Mouse (Mus musculus) kidney, embryonic 14.5 days (tissue): Measurements from ENCODE around the gene Mtg1. TPM values are rescaled to one million over a fixed set of nuclear protein-coding genes. Genes with fewer than 3 reads are reported as not detected.

Source experiments
- ATAC-seq: fragments of 200-750 bp; cut with Nextera tagmentation; 2 replicates; pipeline ENCODE4 v1.8.0; 2017; ENCODE audit warnings: moderate number of reproducible peaks, mild to moderate bottlenecking, moderate TSS enrichment, moderate library complexity; ENCODE audit not compliant: low FRiP score, low TSS enrichment
- H3K27ac ChIP-seq: fragments of 300-500 bp; sonication (generic); 2 replicates; pipeline ENCODE4 v1.5.1; 2014; ENCODE audit warnings: low read depth, mild to moderate bottlenecking, low read length, moderate library complexity, mixed read lengths
- H3K27me3 ChIP-seq: fragments of 300-500 bp; sonication (generic); 2 replicates; pipeline ENCODE4 v1.6.1; 2014; ENCODE audit warnings: mild to moderate bottlenecking, low read length; ENCODE audit not compliant: control insufficient read depth, insufficient read depth
- H3K36me3 ChIP-seq: fragments of 300-500 bp; sonication (generic); 2 replicates; pipeline ENCODE4 v1.6.1; 2014; ENCODE audit warnings: low read length, mixed read lengths; ENCODE audit not compliant: control insufficient read depth, insufficient read depth
- H3K4me1 ChIP-seq: fragments of 300-500 bp; sonication (generic); 2 replicates; pipeline ENCODE4 v1.6.1; 2014; ENCODE audit warnings: low read length, mixed read lengths; ENCODE audit not compliant: control insufficient read depth, insufficient read depth
- H3K4me2 ChIP-seq: fragments of 300-500 bp; sonication (generic); replicated peaks from 2 replicates; pipeline ENCODE4 v1.6.1; 2014; ENCODE audit warnings: low read depth, mild to moderate bottlenecking, low read length
- H3K4me3 ChIP-seq: fragments of 300-500 bp; sonication (generic); 2 replicates; pipeline ENCODE4 v1.5.1; 2014; ENCODE audit warnings: mild to moderate bottlenecking, low read length
- H3K9ac ChIP-seq: fragments of 300-500 bp; sonication (generic); 2 replicates; pipeline ENCODE4 v1.6.1; 2014; ENCODE audit warnings: low read depth, mild to moderate bottlenecking, low read length, moderate library complexity
- H3K9me3 ChIP-seq: fragments of 300-500 bp; sonication (generic); 2 replicates; pipeline ENCODE4 v1.6.1; 2016; ENCODE audit warnings: low read length; ENCODE audit not compliant: control insufficient read depth
- WGBS: fragments of 180-500 bp; shearing (Covaris S2); extraction: QIAGEN DNeasy Blood & Tissue Kit; methylation state at CpG from one replicate; pipeline ENCODE4 v1.1.7; 2014; 5-methylcytosine and 5-hydroxymethylcytosine counted together
- polyA plus RNA-seq: library from polyadenylated mRNA; unstranded; fragments of >200 nt; fragmentation: Nextera tagmentation; extraction: Ambion mirVana; gene quantifications from 2 replicates; pipeline ENCODE4 v1.2.1, GENCODE M21; 2014

Mtg1 gene
- polyA plus RNA-seq, 1 experiment from 2014 or later, result 30.8 TPM

- Histone ChIP-seq H3K27me3 (no peaks in the 10 kb centered on the region), H3K4me3 (no peak overlapping the region), H3K4me2 (no peak overlapping the region), H3K27ac (no peak overlapping the region), H3K36me3 (no peaks in the 10 kb centered on the region), H3K9me3 (no peaks in the 10 kb centered on the region), H3K9ac (no peak overlapping the region), H3K4me1 (no peaks in the 10 kb centered on the region)
- no peak for ATAC-seq
- 8% methylated on average over 14 of the region's 14 CpGs for WGBS
Measured at GRCm38 (mm10) chr7:140141350-140141749, 4.0 kb downstream of the Mtg1 start.

GRCm38 (mm10) chr7:140144550-140144949 is 7.2 kb downstream of the Mtg1 start:
- ATAC-seq, result no peak
- no peaks in the 10 kb centered on the region for H3K27me3 ChIP-seq
- WGBS, result 86% methylated on average over 4 of the region's 4 CpGs
- no peak overlapping the region for H3K4me3 ChIP-seq
- no peak overlapping the region for H3K4me2 ChIP-seq
- no peak overlapping the region for H3K27ac ChIP-seq
- no peaks in the 10 kb centered on the region for H3K4me1 ChIP-seq
- no peak overlapping the region for H3K9ac ChIP-seq
- no peaks in the 10 kb centered on the region; the same call in 1 of the 2 replicates for H3K36me3 ChIP-seq
- H3K9me3 ChIP-seq, result no peaks in the 10 kb centered on the region

- Histone ChIP-seq H3K4me1 (peaks cover 11% of the 10 kb centered on the region; the same call in 1 of the 2 replicates), H3K27me3 (peaks cover 21% of the 10 kb centered on the region), H3K36me3 (no peaks in the 10 kb centered on the region; the same call in 1 of the 2 replicates), H3K9me3 (no peaks in the 10 kb centered on the region), H3K9ac (peak overlapping the region; percentile 34; the same call in 1 of the 2 replicates), H3K4me2 (peak overlapping the region; percentile 48), H3K4me3 (peak overlapping the region; percentile 29), H3K27ac (no peak overlapping the region)
- 2% methylated on average over 28 of the region's 28 CpGs for WGBS
- ATAC-seq, result no peak
Measured at GRCm38 (mm10) chr7:140153383-140153782, 16.0 kb downstream of the Mtg1 start.

GRCm38 (mm10) chr7:140153829-140154217 is 16.5 kb downstream of the Mtg1 start:
- H3K4me3 ChIP-seq, result peak overlapping the region; percentile 23; the same call in 1 of the 2 replicates
- no peak overlapping the region for H3K27ac ChIP-seq
- H3K9me3 ChIP-seq, result no peaks in the 10 kb centered on the region
- no peak overlapping the region for H3K9ac ChIP-seq
- 24% methylated on average over 4 of the region's 4 CpGs for WGBS
- H3K27me3 ChIP-seq, result peaks cover 21% of the 10 kb centered on the region
- peaks cover 11% of the 10 kb centered on the region; the same call in 1 of the 2 replicates for H3K4me1 ChIP-seq
- no peaks in the 10 kb centered on the region; the same call in 1 of the 2 replicates for H3K36me3 ChIP-seq
- H3K4me2 ChIP-seq, result peak overlapping the region; percentile 48
- ATAC-seq, result no peak

- peak within 1 kb of the TSS; percentile 37; the same call in 1 of the 2 replicates for H3K9ac ChIP-seq
- no peaks in the 10 kb centered on the region; the same call in 1 of the 2 replicates for H3K36me3 ChIP-seq
- H3K4me1 ChIP-seq, result peaks cover 11% of the 10 kb centered on the region; the same call in 1 of the 2 replicates
- H3K4me3 ChIP-seq, result peak within 1 kb of the TSS; percentile 23
- peaks cover 21% of the 10 kb centered on the region for H3K27me3 ChIP-seq
- no peak within 1 kb of the TSS for H3K27ac ChIP-seq
- H3K9me3 ChIP-seq, result no peaks in the 10 kb centered on the region
- peak within 1 kb of the TSS; percentile 48 for H3K4me2 ChIP-seq
- peak; percentile 61 for ATAC-seq
- under 1% methylated on average over 27 of the region's 28 CpGs for WGBS
Measured at GRCm38 (mm10) chr7:140154218-140154927, 17.0 kb downstream of the Mtg1 start, which contains the start of gene Sprn. Gene Sprn, minus strand, starts transcription at chr7:140154877.

GRCm38 (mm10) chr7:140160363-140160762 is 23.0 kb downstream of the Mtg1 start:
- 79% methylated on average over 3 of the region's 3 CpGs for WGBS
- no peaks in the 10 kb centered on the region for H3K36me3 ChIP-seq
- no peak overlapping the region for H3K4me2 ChIP-seq
- H3K9ac ChIP-seq, result no peak overlapping the region
- no peaks in the 10 kb centered on the region for H3K9me3 ChIP-seq
- no peaks in the 10 kb centered on the region for H3K4me1 ChIP-seq
- no peak overlapping the region for H3K27ac ChIP-seq
- H3K4me3 ChIP-seq, result no peak overlapping the region
- no peaks in the 10 kb centered on the region for H3K27me3 ChIP-seq
- ATAC-seq, result no peak

GRCm38 (mm10) chr7:140164664-140165063 is 27.3 kb downstream of the Mtg1 start, which contains the start of gene Olfr522:
Gene Olfr522, minus strand, starts transcription at chr7:140164764.
- Histone ChIP-seq H3K27ac (no peak within 1 kb of the TSS), H3K4me1 (no peaks in the 10 kb centered on the region), H3K9me3 (no peaks in the 10 kb centered on the region), H3K27me3 (no peaks in the 10 kb centered on the region), H3K36me3 (no peaks in the 10 kb centered on the region), H3K4me3 (no peak within 1 kb of the TSS), H3K9ac (no peak within 1 kb of the TSS), H3K4me2 (no peak within 1 kb of the TSS)
- WGBS, result 73% methylated on average over 7 of the region's 7 CpGs
- no peak for ATAC-seq

GRCm38 (mm10) chr7:140167950-140168349 is 30.6 kb downstream of the Mtg1 start:
- WGBS, result 84% methylated on average over 1 of the region's 1 CpGs
- H3K4me2 ChIP-seq, result no peak overlapping the region

GRCm38 (mm10) chr7:140169386-140169785 is 32.0 kb downstream of the Mtg1 start:
- no peak overlapping the region for H3K27ac ChIP-seq
- no peaks in the 10 kb centered on the region for H3K9me3 ChIP-seq
- no peaks in the 10 kb centered on the region for H3K4me1 ChIP-seq
- 77% methylated on average over 4 of the region's 4 CpGs for WGBS
- no peak overlapping the region for H3K4me3 ChIP-seq
- H3K27me3 ChIP-seq, result no peaks in the 10 kb centered on the region
- H3K9ac ChIP-seq, result no peak overlapping the region
- no peak overlapping the region for H3K4me2 ChIP-seq
- no peak for ATAC-seq
- no peaks in the 10 kb centered on the region for H3K36me3 ChIP-seq

More at GRCm38 (mm10) chr7:140167950-140168349, 30.6 kb downstream of the Mtg1 start:
- Histone ChIP-seq H3K36me3 (no peaks in the 10 kb centered on the region), H3K9me3 (no peaks in the 10 kb centered on the region), H3K27ac (no peak overlapping the region), H3K4me1 (no peaks in the 10 kb centered on the region), H3K9ac (no peak overlapping the region), H3K27me3 (no peaks in the 10 kb centered on the region), H3K4me3 (no peak overlapping the region)
- ATAC-seq, result no peak
